Mouse (Mus musculus) embryonic fibroblast, embryonic 13.5 days (primary cell): ENCODE data around the gene Chordc1.

Experiments
- CTCF ChIP-seq: IDR thresholded peaks from 2 replicates; pipeline ENCODE4 v1.5.1; 2011; ENCODE audit warnings: mild to moderate bottlenecking, control low read depth, low read length, moderate library complexity, borderline replicate concordance; ENCODE audit not compliant: insufficient read depth
- POLR2A ChIP-seq: IDR thresholded peaks from 2 replicates; pipeline ENCODE4 v1.6.1; 2011; ENCODE audit warnings: low read depth, mild to moderate bottlenecking, control low read depth, low read length, moderate library complexity

- no peak for TF ChIP-seq CTCF
- TF ChIP-seq POLR2A: no peak
These were observed 28.1 kb downstream of the Chordc1 start for GRCm38 (mm10) chr9:18319990-18320389.
